Mouse (Mus musculus): ENCODE data around the gene Jmjd8.

Gene Jmjd8

GRCm38 (mm10) chr17:25878611-25879180, 50.0 kb downstream of the Jmjd8 start:
- in situ Hi-C loops (cut with MboI): no loop called here

GRCm38 (mm10) chr17:25879261-25879660, 50.6 kb downstream of the Jmjd8 start:
- in situ Hi-C loops (cut with MboI): no loop called here

GRCm38 (mm10) chr17:25879750-25880149, 51.1 kb downstream of the Jmjd8 start:
- in situ Hi-C loops (cut with MboI): no loop called here

- in situ Hi-C loops (cut with MboI): no loop called here
Measured at GRCm38 (mm10) chr17:25880196-25880910, 51.7 kb downstream of the Jmjd8 start, which contains the start of gene Wfikkn1. Gene Wfikkn1 (minus strand): TSS chr17:25880858.

- in situ Hi-C loops (cut with MboI): no loop called here
Measured at GRCm38 (mm10) chr17:25880913-25881641, 52.4 kb downstream of the Jmjd8 start.

Measured in mature B cell (primary cell).